Mouse (Mus musculus): Measurements from ENCODE around the gene Cse1l. TPM values are rescaled to one million over a fixed set of nuclear protein-coding genes. Genes with fewer than 3 reads are reported as not detected.

The Cse1l gene
- polyA plus RNA-seq, 2 experiments = 69.8 to 108 TPM

DNA sequence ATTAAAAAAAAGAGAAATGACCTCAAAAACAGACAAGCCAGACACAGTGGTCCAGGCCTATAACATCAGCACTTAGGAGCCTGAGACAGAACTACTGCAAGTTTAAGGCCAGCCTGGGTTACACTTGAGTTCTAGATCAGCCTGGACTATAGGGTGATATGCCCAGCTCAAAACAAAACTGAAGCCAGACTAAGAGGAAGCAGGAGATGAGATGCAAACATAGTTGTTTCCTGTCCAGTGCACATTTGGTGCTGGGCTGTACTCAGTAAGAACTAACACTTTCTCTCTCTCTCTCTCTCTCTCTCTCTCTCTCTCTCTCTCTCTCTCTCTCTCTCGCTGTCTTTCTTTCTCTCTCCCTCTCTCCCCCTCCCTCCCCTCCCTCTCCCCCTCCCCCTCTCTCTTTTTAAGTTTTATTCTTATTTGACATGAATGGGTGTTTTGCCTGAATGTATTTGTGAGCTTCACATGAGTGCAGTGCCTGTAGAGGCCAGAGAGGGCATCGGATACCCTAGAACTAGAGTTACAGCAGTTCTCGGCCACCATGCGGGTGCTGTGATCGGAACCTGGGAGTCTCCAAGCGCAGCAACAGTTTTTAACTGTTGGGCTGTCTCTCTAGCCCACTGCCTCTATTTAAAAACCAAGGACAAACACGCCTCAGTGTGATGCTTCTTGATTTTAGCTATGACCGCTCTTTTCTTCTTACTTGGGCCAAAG is 4.9 kb upstream of the Cse1l start:
- H3K27ac ChIP-seq (replicated peaks; ENCODE audit: low read depth, low read length) = no peak overlapping the region
- TF ChIP-seq POLR2A (IDR thresholded peaks at IDR 0.05; ENCODE audit: borderline replicate concordance, extremely low read depth, insufficient read depth, insufficient read length) = no peak
- no peak overlapping the region for H3K4me3 ChIP-seq (replicated peaks; ENCODE audit: low read length)
- 89% methylated on average over 8 of the region's 8 CpGs for WGBS
- DNase-seq (ENCODE audit: low spot score) (no peak), ATAC-seq (ENCODE audit: low FRiP score, low read depth) (no peak)
- no peak overlapping the region for H3K9ac ChIP-seq (ENCODE audit: low read depth, low read length, severe bottlenecking)
- no peak overlapping the region for H3K4me2 ChIP-seq (replicated peaks; ENCODE audit: low read depth, low read length, severe bottlenecking)
- H3K9me3 ChIP-seq (ENCODE audit: control insufficient read depth, low read length) = no peaks in the 10 kb centered on the region
- H3K4me1 ChIP-seq (ENCODE audit: control insufficient read depth, insufficient read depth, low read length) = no peaks in the 10 kb centered on the region
- peaks cover 4% of the 10 kb centered on the region; the same call in 1 of the 2 replicates for H3K36me3 ChIP-seq (ENCODE audit: control insufficient read depth, insufficient read depth, low read length)
- H3K27me3 ChIP-seq (ENCODE audit: control insufficient read depth, insufficient read depth, low read length) = no peaks in the 10 kb centered on the region

GRCm38 (mm10) chr2:166903719-166904282 is 2.0 kb upstream of the Cse1l start:
- WGBS = 91% methylated on average over 6 of the region's 6 CpGs
- Histone ChIP-seq H3K27ac (replicated peaks; ENCODE audit: low read depth, low read length) (no peak overlapping the region), H3K4me2 (replicated peaks; ENCODE audit: low read depth, low read length, severe bottlenecking) (no peak overlapping the region), H3K4me1 (ENCODE audit: control insufficient read depth, insufficient read depth, low read length) (peaks cover 9% of the 10 kb centered on the region), H3K4me3 (replicated peaks; ENCODE audit: low read length) (no peak overlapping the region), H3K9me3 (ENCODE audit: control insufficient read depth, low read length) (no peaks in the 10 kb centered on the region), H3K9ac (ENCODE audit: low read depth, low read length, severe bottlenecking) (no peak overlapping the region), H3K36me3 (ENCODE audit: control insufficient read depth, insufficient read depth, low read length) (peaks cover 3% of the 10 kb centered on the region; the same call in 1 of the 2 replicates), H3K27me3 (ENCODE audit: control insufficient read depth, insufficient read depth, low read length) (no peaks in the 10 kb centered on the region)
- TF ChIP-seq POLR2A (IDR thresholded peaks at IDR 0.05; ENCODE audit: borderline replicate concordance, extremely low read depth, insufficient read depth, insufficient read length) = no peak
- no peak for ATAC-seq (ENCODE audit: low FRiP score, low read depth)
- DNase-seq (ENCODE audit: low spot score) = no peak

DNA sequence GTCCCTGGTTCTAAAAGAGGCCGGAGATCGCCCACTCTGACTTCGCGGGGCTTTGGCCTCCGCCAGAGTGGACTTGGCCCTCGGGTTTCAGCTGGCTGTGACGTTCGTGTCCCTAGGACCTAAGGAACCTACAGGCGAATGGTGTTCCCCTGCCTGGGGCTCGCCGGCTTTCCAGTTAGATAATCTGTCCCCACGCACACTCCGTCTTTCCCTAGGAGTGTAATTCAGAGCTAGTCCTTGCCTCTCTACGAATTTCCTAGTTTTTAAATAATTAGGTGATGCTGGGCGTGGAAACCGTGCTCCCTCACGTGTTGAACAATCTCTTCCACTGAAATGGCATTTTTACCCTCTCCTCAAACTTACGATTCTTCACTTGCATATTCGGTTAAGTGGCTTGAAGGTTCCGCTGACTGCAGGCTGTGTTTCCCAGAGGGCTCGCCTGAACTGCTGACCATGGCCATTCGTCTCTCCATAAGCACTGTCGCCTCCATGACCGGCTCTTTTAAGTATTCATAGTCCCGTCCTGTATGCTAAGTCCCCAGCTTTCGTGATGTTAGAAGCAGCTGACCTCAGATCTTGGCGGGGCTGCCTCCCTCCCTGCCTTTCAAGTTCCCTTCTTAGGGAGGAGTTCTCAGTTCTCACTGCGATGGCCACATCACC is 813 bp downstream of the Cse1l start:
- H3K36me3 ChIP-seq (ENCODE audit: control insufficient read depth, insufficient read depth, low read length) = peaks cover 10% of the 10 kb centered on the region; the same call in 1 of the 2 replicates
- peak overlapping the region; percentile 75 for H3K4me3 ChIP-seq (replicated peaks; ENCODE audit: low read length)
- peak overlapping the region; percentile 95 for H3K27ac ChIP-seq (replicated peaks; ENCODE audit: low read depth, low read length)
- no peak for TF ChIP-seq POLR2A (IDR thresholded peaks at IDR 0.05; ENCODE audit: borderline replicate concordance, extremely low read depth, insufficient read depth, insufficient read length)
- H3K4me2 ChIP-seq (replicated peaks; ENCODE audit: low read depth, low read length, severe bottlenecking) = peak overlapping the region; percentile 78
- under 1% methylated on average over 28 of the region's 28 CpGs for WGBS
- DNase-seq (ENCODE audit: low spot score) = no peak
- H3K9me3 ChIP-seq (ENCODE audit: control insufficient read depth, low read length) = no peaks in the 10 kb centered on the region
- peaks cover 9% of the 10 kb centered on the region for H3K4me1 ChIP-seq (ENCODE audit: control insufficient read depth, insufficient read depth, low read length)
- peak overlapping the region; percentile 74 for H3K9ac ChIP-seq (ENCODE audit: low read depth, low read length, severe bottlenecking)
- peak; percentile 13 for ATAC-seq (ENCODE audit: low FRiP score, low read depth)
- no peaks in the 10 kb centered on the region for H3K27me3 ChIP-seq (ENCODE audit: control insufficient read depth, insufficient read depth, low read length)

GRCm38 (mm10) chr2:166909729-166910128 is 3.9 kb downstream of the Cse1l start:
- ATAC-seq (ENCODE audit: low FRiP score, low read depth) (no peak), DNase-seq (ENCODE audit: low spot score) (no peak)
- Histone ChIP-seq H3K9me3 (ENCODE audit: control insufficient read depth, low read length) (no peaks in the 10 kb centered on the region), H3K27ac (replicated peaks; ENCODE audit: low read depth, low read length) (no peak overlapping the region), H3K4me1 (ENCODE audit: control insufficient read depth, insufficient read depth, low read length) (peaks cover 9% of the 10 kb centered on the region), H3K4me2 (replicated peaks; ENCODE audit: low read depth, low read length, severe bottlenecking) (no peak overlapping the region), H3K4me3 (replicated peaks; ENCODE audit: low read length) (no peak overlapping the region), H3K36me3 (ENCODE audit: control insufficient read depth, insufficient read depth, low read length) (peaks cover 10% of the 10 kb centered on the region; the same call in 1 of the 2 replicates), H3K9ac (ENCODE audit: low read depth, low read length, severe bottlenecking) (no peak overlapping the region), H3K27me3 (ENCODE audit: control insufficient read depth, insufficient read depth, low read length) (no peaks in the 10 kb centered on the region)
- no peak for TF ChIP-seq POLR2A (IDR thresholded peaks at IDR 0.05; ENCODE audit: borderline replicate concordance, extremely low read depth, insufficient read depth, insufficient read length)
- 95% methylated on average over 3 of the region's 3 CpGs for WGBS

DNA sequence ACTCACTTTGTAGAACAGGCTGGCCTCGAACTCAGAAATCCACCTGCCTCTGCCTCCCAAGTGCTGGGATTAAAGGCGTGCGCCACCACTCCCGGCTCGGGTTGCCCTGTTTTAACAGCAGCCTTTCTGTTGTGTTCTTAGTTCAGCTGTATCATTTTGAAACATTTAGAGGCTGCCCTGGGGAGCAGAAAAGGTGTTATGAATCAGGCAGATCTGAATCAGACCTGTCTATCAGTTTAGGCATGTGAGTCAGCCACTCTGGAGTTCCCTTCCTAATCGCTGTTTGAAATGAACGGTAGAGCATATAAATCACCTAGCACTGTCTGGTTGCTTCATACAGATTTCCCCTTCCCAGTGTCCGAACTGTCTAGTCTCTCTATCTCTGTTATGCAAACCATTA is 4.7 kb downstream of the Cse1l start:
- Histone ChIP-seq H3K4me1 (ENCODE audit: control insufficient read depth, insufficient read depth, low read length) (peaks cover 9% of the 10 kb centered on the region), H3K27ac (replicated peaks; ENCODE audit: low read depth, low read length) (no peak overlapping the region), H3K27me3 (ENCODE audit: control insufficient read depth, insufficient read depth, low read length) (no peaks in the 10 kb centered on the region), H3K9me3 (ENCODE audit: control insufficient read depth, low read length) (no peaks in the 10 kb centered on the region), H3K4me2 (replicated peaks; ENCODE audit: low read depth, low read length, severe bottlenecking) (no peak overlapping the region), H3K9ac (ENCODE audit: low read depth, low read length, severe bottlenecking) (no peak overlapping the region), H3K4me3 (replicated peaks; ENCODE audit: low read length) (no peak overlapping the region), H3K36me3 (ENCODE audit: control insufficient read depth, insufficient read depth, low read length) (peaks cover 10% of the 10 kb centered on the region; the same call in 1 of the 2 replicates)
- DNase-seq (ENCODE audit: low spot score) (no peak), ATAC-seq (ENCODE audit: low FRiP score, low read depth) (no peak)
- 89% methylated on average over 8 of the region's 8 CpGs for WGBS
- TF ChIP-seq POLR2A (IDR thresholded peaks at IDR 0.05; ENCODE audit: borderline replicate concordance, extremely low read depth, insufficient read depth, insufficient read length) = no peak

All from limb, embryonic 14.5 days (tissue).